Mouse (Mus musculus) layer of hippocampus, adult 18-20 months (tissue): ENCODE results near the gene Lrrc7. TPM values are rescaled to one million over a fixed set of nuclear protein-coding genes. Genes with fewer than 3 reads are reported as not detected.
"Not testable (repeated sequence)": the region's sequence is repeated elsewhere in the genome, so short reads cannot be mapped to it uniquely, and the experiment has no call there.

Source experiments
- DNase-seq, 2 experiments: peaks; one replicate each; pipeline ENCODE4 v3.0.0; 2022; ENCODE audit warnings: low spot score in 2 of 2
- total RNA-seq, 2 experiments: library from RNA; stranded (reverse); gene quantifications; 2 replicates each; pipeline ENCODE4 v1.2.3; 2021

Gene Lrrc7
- total RNA-seq, 2 experiments from 2014 or later, result 102 to 112 TPM

GRCm38 (mm10) chr3:158174880-158175735 lies 386.9 kb downstream of the Lrrc7 start:
- DNase-seq, result no peak

GRCm38 (mm10) chr3:158169180-158169579 lies 392.8 kb downstream of the Lrrc7 start:
- no peak for DNase-seq

GRCm38 (mm10) chr3:158168454-158168853 lies 393.6 kb downstream of the Lrrc7 start:
- peak in 1 of 2 experiments; percentile 18 for DNase-seq

- peak in 1 of 2 experiments; percentile 57 for DNase-seq
These were observed 397.0 kb downstream of the Lrrc7 start for GRCm38 (mm10) chr3:158165004-158165403.

- DNase-seq, result no peak
These were observed 397.6 kb downstream of the Lrrc7 start for GRCm38 (mm10) chr3:158164452-158164851.

- DNase-seq, result no peak
These were observed 398.9 kb downstream of the Lrrc7 start for GRCm38 (mm10) chr3:158163127-158163526.

GRCm38 (mm10) chr3:158161924-158162490 lies 400.0 kb downstream of the Lrrc7 start:
- no peak for DNase-seq

- no peak for DNase-seq
These were observed 406.3 kb downstream of the Lrrc7 start for GRCm38 (mm10) chr3:158155515-158156286.

GRCm38 (mm10) chr3:158154134-158154533 lies 407.9 kb downstream of the Lrrc7 start:
- no peak for DNase-seq

GRCm38 (mm10) chr3:158148998-158149397 lies 413.0 kb downstream of the Lrrc7 start:
- peak in 1 of 2 experiments; percentile 46 for DNase-seq

GRCm38 (mm10) chr3:158140629-158141028 lies 421.4 kb downstream of the Lrrc7 start:
- peak in 1 of 2 experiments; percentile 53 for DNase-seq

GRCm38 (mm10) chr3:158137796-158138195 lies 424.2 kb downstream of the Lrrc7 start:
- DNase-seq, result no peak

- DNase-seq, result no peak
These were observed 430.3 kb downstream of the Lrrc7 start for GRCm38 (mm10) chr3:158131672-158132071.

- no peak for DNase-seq
These were observed 430.8 kb downstream of the Lrrc7 start for GRCm38 (mm10) chr3:158131233-158131632.

- no peak for DNase-seq
These were observed 439.1 kb downstream of the Lrrc7 start for GRCm38 (mm10) chr3:158122899-158123298.

- no peak for DNase-seq
These were observed 456.8 kb downstream of the Lrrc7 start for GRCm38 (mm10) chr3:158105260-158105659.

- no peak for DNase-seq
These were observed 458.6 kb downstream of the Lrrc7 start for GRCm38 (mm10) chr3:158103467-158103866.

- DNase-seq, result not testable (repeated sequence)
These were observed 459.5 kb downstream of the Lrrc7 start for GRCm38 (mm10) chr3:158102530-158102929.

GRCm38 (mm10) chr3:158102043-158102442 lies 460.0 kb downstream of the Lrrc7 start:
- DNase-seq, result not testable (repeated sequence)

- DNase-seq, result peak in 1 of 2 experiments; percentile 30
These were observed 468.1 kb downstream of the Lrrc7 start for GRCm38 (mm10) chr3:158093919-158094318.

- peak; percentile 68 to 89 for DNase-seq
These were observed 470.4 kb downstream of the Lrrc7 start for GRCm38 (mm10) chr3:158091601-158092000.

- no peak for DNase-seq
These were observed 484.2 kb downstream of the Lrrc7 start for GRCm38 (mm10) chr3:158077828-158078227.
